Mouse (Mus musculus): ENCODE measurements around the gene Gm20219. TPM values are rescaled to one million over a fixed set of nuclear protein-coding genes. Genes with fewer than 3 reads are reported as not detected.
"Not testable (repeated sequence)": the region's sequence is repeated elsewhere in the genome, so short reads cannot be mapped to it uniquely, and the experiment has no call there.

Gm20219 gene
- polyA plus RNA-seq, 1 experiment, result 2.6 TPM

- H3K36me3 ChIP-seq (replicated peaks; ENCODE audit: low read length), result no peaks in the 10 kb centered on the region
- TF ChIP-seq FLI1 (IDR thresholded peaks at IDR 0.05; ENCODE audit: low read length), result no peak
- no peak for TF ChIP-seq GATA1 (IDR thresholded peaks at IDR 0.05; ENCODE audit: borderline replicate concordance, low read length)
- peaks cover 55% of the 10 kb centered on the region for H3K9me3 ChIP-seq
- peaks cover 69% of the 10 kb centered on the region for H3K27me3 ChIP-seq (replicated peaks)
- peak overlapping the region; percentile 93 for H3K4me3 ChIP-seq (replicated peaks)
- H3K4me1 ChIP-seq, result peaks cover 34% of the 10 kb centered on the region
These were observed 46.8 kb downstream of the Gm20219 start for GRCm38 (mm10) chr17:56507161-56508068.

GRCm38 (mm10) chr17:56506417-56507065 is 47.6 kb downstream of the Gm20219 start:
- peaks cover 32% of the 10 kb centered on the region for H3K4me1 ChIP-seq
- H3K36me3 ChIP-seq (replicated peaks; ENCODE audit: low read length), result no peaks in the 10 kb centered on the region
- H3K27me3 ChIP-seq (replicated peaks), result peaks cover 64% of the 10 kb centered on the region
- H3K4me3 ChIP-seq (replicated peaks), result peak overlapping the region; percentile 93
- H3K9me3 ChIP-seq, result peaks cover 51% of the 10 kb centered on the region
- no peak for TF ChIP-seq GATA1 (IDR thresholded peaks at IDR 0.05; ENCODE audit: borderline replicate concordance, low read length)

- no peaks in the 10 kb centered on the region for H3K36me3 ChIP-seq (replicated peaks; ENCODE audit: low read length)
- peaks cover 49% of the 10 kb centered on the region for H3K9me3 ChIP-seq
- H3K4me1 ChIP-seq, result peaks cover 22% of the 10 kb centered on the region
- H3K4me3 ChIP-seq (replicated peaks), result no peak overlapping the region
- TF ChIP-seq FLI1 (IDR thresholded peaks at IDR 0.05; ENCODE audit: low read length) (no peak), GATA1 (IDR thresholded peaks at IDR 0.05; ENCODE audit: borderline replicate concordance, low read length) (no peak)
- H3K27me3 ChIP-seq (replicated peaks), result peaks cover 62% of the 10 kb centered on the region
These were observed 48.8 kb downstream of the Gm20219 start for GRCm38 (mm10) chr17:56505401-56505800.

GRCm38 (mm10) chr17:56502526-56502925 is 51.7 kb downstream of the Gm20219 start:
- TF ChIP-seq FLI1 (IDR thresholded peaks at IDR 0.05; ENCODE audit: low read length) (no peak), GATA1 (IDR thresholded peaks at IDR 0.05; ENCODE audit: borderline replicate concordance, low read length) (no peak)
- Histone ChIP-seq H3K27me3 (replicated peaks) (peaks cover 53% of the 10 kb centered on the region), H3K9me3 (peaks cover 73% of the 10 kb centered on the region), H3K4me3 (replicated peaks) (no peak overlapping the region), H3K4me1 (peaks cover 12% of the 10 kb centered on the region), H3K36me3 (replicated peaks; ENCODE audit: low read length) (no peaks in the 10 kb centered on the region)

- H3K4me1 ChIP-seq; H3K4me3 ChIP-seq (replicated peaks); H3K36me3 ChIP-seq (replicated peaks; ENCODE audit: low read length): not testable (repeated sequence)
- Histone ChIP-seq H3K27me3 (replicated peaks) (peaks cover 54% of the 10 kb centered on the region), H3K9me3 (peaks cover 80% of the 10 kb centered on the region)
These were observed 52.4 kb downstream of the Gm20219 start for GRCm38 (mm10) chr17:56501635-56502400.

Other genes starting within 250 kb of the Gm20219 start
- 31.1 and 55.9 TPM in 2 replicates for gene Kdm4b, start 228.3 kb downstream of the Gm20219 start, polyA plus RNA-seq (2012; ENCODE audit: insufficient read depth, low replicate concordance)
- gene Ptprs, start 77.9 kb downstream of the Gm20219 start, polyA plus RNA-seq (2012; ENCODE audit: insufficient read depth, low replicate concordance), result 24.6 and 26.9 TPM in 2 replicates
- 0.22 TPM in 1 of 2 replicates, not detected in the other for gene Znrf4, start 42.0 kb downstream of the Gm20219 start, polyA plus RNA-seq (2012; ENCODE audit: insufficient read depth, low replicate concordance)
- 75.4 and 129 TPM in 2 replicates for gene Safb2, start 30.2 kb upstream of the Gm20219 start, polyA plus RNA-seq (2012; ENCODE audit: insufficient read depth, low replicate concordance)
- gene Safb, start 30.4 kb upstream of the Gm20219 start, polyA plus RNA-seq (2012; ENCODE audit: insufficient read depth, low replicate concordance), result 30.0 and 79.6 TPM in 2 replicates
- 90.4 and 344 TPM in 2 replicates for gene 2410015M20Rik, start 55.4 kb upstream of the Gm20219 start, polyA plus RNA-seq (2012; ENCODE audit: insufficient read depth, low replicate concordance)
- gene Rpl36, start 59.0 kb upstream of the Gm20219 start, polyA plus RNA-seq (2012; ENCODE audit: insufficient read depth, low replicate concordance), result 9,023 and 9,040 TPM in 2 replicates
- 35.4 and 50.4 TPM in 2 replicates for gene Lonp1, start 72.5 kb upstream of the Gm20219 start, polyA plus RNA-seq (2012; ENCODE audit: insufficient read depth, low replicate concordance)
- gene Catsperd, start 73.8 kb upstream of the Gm20219 start, polyA plus RNA-seq (2012; ENCODE audit: insufficient read depth, low replicate concordance), result not detected in 2 replicates
- gene Ranbp3, start 118.9 kb upstream of the Gm20219 start, polyA plus RNA-seq (2012; ENCODE audit: insufficient read depth, low replicate concordance), result 73.0 and 77.5 TPM in 2 replicates
- gene Ndufa11, start 163.4 kb upstream of the Gm20219 start, polyA plus RNA-seq (2012; ENCODE audit: insufficient read depth, low replicate concordance), result 76.9 and 392 TPM in 2 replicates
- gene Vmac, start 163.6 kb upstream of the Gm20219 start, polyA plus RNA-seq (2012; ENCODE audit: insufficient read depth, low replicate concordance), result 7.9 and 14.9 TPM in 2 replicates
- 2.0 TPM in 1 of 2 replicates, not detected in the other for gene Nrtn, start 203.1 kb upstream of the Gm20219 start, polyA plus RNA-seq (2012; ENCODE audit: insufficient read depth, low replicate concordance)
- 29.8 and 33.0 TPM in 2 replicates for gene Dus3l, start 210.4 kb upstream of the Gm20219 start, polyA plus RNA-seq (2012; ENCODE audit: insufficient read depth, low replicate concordance)
- 2.8 and 12.2 TPM in 2 replicates for gene Prr22, start 215.9 kb upstream of the Gm20219 start, polyA plus RNA-seq (2012; ENCODE audit: insufficient read depth, low replicate concordance)

Data from megakaryocyte, embryonic 14.5 days (primary cell).